Mouse (Mus musculus) natural killer cell, adult 2 months (primary cell): ENCODE measurements around the gene Itih2.

Source experiments
- DNase-seq, 2 experiments: peaks; one replicate each; pipeline ENCODE4 v3.0.0; 2022; ENCODE audit warnings: low spot score in 2 of 2

Gene Itih2

DNA sequence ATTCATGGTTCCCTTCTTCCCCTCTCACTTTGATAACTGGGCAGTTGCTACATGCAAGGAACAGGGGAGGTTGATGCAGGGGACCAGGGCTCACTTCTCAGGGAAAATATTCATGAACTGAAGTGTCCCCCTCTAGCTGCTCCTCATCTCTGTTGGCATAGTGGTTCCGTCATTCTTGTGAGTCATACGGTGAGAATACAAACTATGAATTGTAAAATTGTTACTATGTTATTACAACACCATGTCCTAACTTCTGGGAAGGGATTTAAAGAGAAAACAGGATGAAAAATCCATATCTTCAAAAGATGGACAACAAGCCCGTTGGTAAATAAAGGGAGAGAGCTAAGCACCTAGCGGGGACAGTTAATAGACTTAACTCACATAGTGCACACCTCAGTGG lies at the start of gene Itih2:
Gene Itih2, minus strand, starts transcription at position 101 of the 400 bp plus-strand sequence.
- DNase-seq: no peak

DNA sequence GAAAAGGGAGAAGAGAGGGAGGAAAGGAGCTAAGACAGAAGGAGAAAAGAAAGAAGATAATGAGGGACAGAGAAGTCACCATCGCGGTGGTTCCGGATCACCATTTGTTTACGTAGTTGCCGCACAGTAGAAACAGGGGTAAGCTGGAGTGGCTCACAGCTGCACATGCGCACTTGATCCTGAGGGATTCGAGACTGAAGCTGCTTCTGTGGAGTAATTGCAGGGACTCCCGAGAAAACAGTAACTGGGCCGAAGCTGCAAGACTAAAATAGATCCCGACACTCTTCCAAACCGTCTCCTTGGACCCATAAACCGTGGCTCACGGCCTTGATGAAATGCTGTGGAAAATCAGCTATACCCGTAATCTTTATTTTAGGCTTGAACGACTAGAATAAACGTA lies 38.8 kb upstream of the Itih2 start:
- DNase-seq: no peak

DNA sequence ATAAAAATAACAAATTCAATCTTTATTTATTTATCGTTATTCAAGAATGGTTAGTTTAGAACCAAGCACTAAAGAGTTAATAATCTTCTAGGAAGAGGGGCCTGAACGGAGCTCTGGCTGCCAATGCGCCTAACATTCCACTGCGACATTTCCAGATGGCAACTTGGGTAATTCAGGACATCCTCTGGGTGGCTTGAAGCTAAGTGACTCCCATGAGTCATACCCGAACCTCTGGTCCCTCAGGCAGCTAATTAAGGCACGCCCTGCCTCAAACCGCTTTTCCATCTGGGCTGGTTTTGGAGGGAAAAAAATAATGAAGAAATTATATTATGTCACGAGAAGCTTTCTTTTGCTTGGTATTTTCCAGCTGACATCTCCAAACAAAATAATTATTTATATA lies 36.8 kb upstream of the Itih2 start:
- no peak for DNase-seq

DNA sequence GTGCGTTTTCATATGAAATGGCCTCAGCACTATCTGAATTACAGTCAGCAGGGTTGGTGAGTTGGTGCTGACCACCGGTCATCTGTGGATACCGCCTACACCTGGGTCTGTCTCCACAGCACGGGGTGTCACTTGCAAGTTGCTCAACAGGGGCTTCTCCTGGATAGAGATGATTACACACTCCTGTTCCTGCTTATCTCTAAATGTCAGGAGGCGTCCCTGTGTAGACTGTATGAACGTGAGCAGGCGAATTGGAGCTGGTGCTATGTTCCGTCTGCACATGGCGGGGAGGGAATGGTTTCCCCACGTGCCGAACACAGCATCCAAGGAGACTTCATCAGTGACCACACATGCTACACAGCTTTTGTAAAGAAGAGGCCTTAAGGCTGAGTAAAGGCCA lies 36.1 kb upstream of the Itih2 start:
- no peak for DNase-seq

- DNase-seq: no peak
These were observed 35.4 kb upstream of the Itih2 start for GRCm38 (mm10) chr2:10166635-10167034.

DNA sequence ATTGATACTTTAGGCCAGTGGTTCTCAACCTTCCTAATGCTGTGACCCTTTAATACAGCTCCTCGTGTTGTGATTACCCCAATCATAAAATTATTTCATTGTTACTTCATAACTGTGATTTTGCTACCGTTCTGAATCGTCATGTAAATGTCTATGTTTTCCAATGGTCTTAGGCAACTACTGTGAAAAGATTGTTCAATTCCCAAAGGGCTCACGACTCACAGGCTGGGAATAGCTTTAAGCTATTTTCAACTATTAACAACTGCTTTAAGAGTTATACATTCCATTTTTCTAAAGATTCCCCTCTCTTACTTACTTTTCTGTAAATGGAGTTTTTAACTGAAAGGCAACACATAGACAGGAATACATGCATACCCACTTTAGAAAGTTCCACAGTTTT lies 30.8 kb upstream of the Itih2 start:
- DNase-seq: no peak

- no peak for DNase-seq
These were observed 26.0 kb upstream of the Itih2 start for GRCm38 (mm10) chr2:10157184-10157583.

- DNase-seq: peak in 1 of 2 experiments; percentile 48
These were observed 22.2 kb upstream of the Itih2 start, which contains the start of gene Itih5 for GRCm38 (mm10) chr2:10153201-10154075. Gene Itih5 (plus strand): TSS chr2:10153571.

- peak; percentile 43 to 49 for DNase-seq
These were observed 21.4 kb upstream of the Itih2 start for GRCm38 (mm10) chr2:10152590-10152989.

GRCm38 (mm10) chr2:10147176-10147575 lies 16.0 kb upstream of the Itih2 start:
- no peak for DNase-seq

DNA sequence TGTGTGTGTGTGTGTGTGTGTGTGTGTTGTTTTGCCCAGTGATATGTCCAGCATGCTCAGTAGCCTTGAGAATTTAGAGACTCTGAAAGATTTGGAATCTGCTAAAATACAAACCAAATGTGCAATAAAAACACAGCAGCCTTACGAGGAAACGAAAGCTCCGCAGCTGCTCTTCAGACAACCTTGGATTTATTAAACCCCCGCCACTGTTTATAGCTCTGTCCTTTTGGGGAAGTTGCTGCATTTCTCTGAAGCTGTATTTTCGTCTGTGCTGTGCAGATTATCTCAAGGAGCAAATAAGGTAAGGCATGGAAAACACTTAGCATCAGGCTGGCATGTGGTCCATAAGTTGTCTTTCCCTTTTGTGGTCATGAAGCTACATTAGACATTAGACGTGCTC lies 14.3 kb upstream of the Itih2 start:
- DNase-seq: no peak

DNA sequence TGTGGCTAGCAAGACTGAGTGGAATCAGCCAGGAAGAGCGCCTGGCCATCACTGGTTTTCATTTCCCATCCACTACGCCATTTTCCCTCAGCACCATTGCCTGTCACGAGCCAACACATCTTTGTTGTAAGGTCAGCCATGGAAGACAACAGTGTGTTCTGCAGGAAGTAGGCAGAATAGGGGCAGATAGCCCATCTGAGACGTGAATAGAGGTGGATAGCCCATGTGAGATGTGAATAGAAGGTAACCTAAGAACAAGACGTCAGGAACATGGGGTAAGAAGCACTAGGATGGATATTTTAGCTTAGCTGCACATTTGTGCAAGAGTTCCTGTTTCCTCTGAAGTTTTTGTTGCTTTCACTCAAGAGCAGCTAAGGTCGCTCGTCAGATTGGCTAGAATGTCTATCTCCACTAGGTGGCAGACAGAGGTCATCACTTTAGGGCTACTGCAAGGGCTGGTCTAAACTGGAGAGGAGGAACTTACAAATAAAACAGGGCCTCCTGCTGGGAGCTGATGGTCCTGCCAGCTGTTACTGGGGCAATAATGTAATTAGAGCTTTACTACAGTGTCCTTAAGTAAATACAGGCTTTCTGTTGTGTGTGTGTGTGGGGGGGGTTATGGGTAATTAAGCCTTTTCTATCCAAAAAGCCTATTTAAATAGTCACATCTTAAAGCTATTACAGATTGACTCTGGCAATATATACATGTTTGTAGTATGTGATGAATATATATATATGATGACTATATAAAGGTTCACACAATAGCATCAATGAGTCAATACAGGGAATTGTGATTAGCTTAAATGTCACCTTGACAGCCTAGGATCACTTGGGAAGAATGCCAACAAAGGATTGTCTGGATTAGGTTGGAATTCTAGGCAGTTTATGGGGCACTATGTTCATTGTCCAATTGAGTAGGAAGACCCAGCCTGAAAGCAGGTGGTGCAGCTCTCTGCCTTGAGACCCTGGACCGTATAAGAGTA lies 11.6 kb upstream of the Itih2 start:
- DNase-seq: peak; percentile 74 to 78

DNA sequence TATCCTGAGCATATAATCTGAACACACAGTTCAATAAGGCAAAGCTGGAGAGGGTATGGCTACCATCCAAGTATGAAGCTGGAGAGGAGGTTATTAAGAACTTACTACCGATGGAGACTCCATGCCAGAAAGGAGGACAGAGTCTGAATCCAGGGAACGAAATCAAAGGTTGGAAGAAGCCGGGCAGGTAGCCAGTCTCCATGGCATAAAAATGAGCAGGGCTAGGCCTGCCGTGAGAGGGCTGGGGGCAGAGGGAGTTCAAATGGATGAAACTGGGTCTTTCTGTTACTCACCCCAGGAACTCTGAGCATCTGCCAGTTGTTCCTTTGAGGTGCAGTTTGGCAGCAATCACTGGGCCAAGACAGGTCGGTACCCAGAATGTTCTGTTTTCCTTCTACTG lies 9.3 kb upstream of the Itih2 start:
- DNase-seq: no peak

- no peak for DNase-seq
These were observed 6.1 kb upstream of the Itih2 start for GRCm38 (mm10) chr2:10137320-10137719.

DNA sequence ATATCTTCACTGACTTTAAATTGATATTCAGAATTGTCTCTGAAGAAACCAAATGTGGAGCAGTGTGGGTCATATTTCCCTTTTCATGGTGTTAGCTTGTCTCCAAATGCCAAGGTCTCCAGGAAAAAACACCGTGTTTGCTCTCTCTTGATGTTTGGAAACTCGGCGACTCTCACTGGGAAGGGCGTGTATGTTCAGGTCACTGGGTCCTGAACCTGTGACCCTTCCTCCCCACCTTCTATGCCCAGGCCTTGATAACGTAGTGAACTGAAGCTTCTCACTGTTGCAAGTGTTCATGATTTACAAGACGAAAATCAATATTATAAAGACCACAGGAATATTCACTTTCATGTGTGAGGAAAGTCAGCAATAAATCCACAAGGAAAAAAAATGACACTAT lies 2.7 kb upstream of the Itih2 start:
- DNase-seq: no peak

DNA sequence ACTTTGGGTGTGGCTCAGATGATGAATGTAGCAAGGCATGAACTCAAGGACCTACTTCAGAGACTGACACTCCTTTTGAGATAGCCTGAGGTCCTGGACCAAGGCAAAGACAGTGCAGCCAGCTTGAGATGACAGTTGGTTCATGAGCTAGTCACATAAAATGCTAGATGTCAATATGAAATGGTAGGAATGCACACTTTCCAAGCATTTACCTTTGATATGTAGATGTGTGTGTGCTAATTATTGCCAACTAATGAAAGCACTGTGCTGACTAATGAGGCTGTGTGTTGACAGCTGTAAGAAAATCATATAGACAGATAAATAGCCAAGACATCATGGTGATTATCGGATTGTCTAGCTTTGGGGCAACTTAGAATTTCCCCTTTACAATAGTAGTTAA lies 932 bp upstream of the Itih2 start:
- DNase-seq: no peak

DNA sequence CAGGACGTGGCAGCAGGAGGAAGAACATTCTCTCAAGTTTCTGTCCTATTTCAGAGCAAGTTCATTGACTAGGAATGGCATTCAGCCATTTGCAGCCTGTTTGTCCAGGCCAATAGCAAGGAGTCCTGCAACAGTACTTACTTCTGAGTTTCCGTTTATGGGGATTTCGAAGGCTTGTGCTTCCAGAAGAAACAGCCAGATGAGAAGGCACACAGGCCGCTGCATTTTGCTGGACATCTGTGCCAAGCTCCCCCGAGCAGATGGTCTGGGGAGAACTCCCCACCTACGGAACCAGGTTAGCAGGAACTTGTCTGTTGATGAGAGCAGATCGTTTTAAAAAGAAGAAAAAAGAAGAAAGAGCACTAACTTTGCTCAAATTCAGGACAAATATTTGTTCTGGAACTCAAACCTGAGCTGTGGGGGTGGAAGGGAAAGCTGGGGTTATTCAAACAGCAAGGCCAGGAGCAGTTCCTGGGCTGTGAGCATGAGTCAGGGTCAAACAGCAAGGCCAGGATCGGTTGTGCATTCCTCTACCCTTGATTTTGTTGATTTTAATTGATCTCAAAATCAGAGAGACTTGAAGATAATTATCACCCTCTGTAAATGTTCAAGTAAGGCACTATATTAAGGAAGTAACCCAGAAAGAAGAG lies 730 bp downstream of the Itih2 start:
- no peak for DNase-seq

DNA sequence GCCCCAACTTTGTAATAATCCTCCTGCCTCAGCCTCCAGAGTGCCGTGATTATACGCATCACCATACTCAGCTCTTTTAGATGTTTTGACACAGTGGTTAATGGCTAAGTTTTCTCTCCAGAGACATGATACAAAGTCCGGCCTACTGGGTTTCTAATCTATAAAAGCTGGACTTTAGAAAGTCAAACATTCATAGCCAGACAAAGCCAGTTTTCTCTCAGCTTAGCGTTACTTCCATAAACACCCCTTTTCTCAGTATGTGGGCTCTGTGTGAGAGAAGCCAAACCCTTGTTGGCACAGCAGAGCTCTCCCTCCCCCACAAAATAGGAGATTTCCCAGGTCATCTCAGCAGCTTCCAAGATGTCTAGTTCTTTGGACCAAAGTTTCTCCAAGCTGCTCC lies 2.6 kb downstream of the Itih2 start:
- DNase-seq: no peak

- no peak for DNase-seq
These were observed 3.7 kb downstream of the Itih2 start for GRCm38 (mm10) chr2:10127471-10127870.

- no peak for DNase-seq
These were observed 5.1 kb downstream of the Itih2 start for GRCm38 (mm10) chr2:10126122-10126521.

GRCm38 (mm10) chr2:10121826-10122225 lies 9.4 kb downstream of the Itih2 start:
- no peak for DNase-seq

- no peak for DNase-seq
These were observed 11.9 kb downstream of the Itih2 start for GRCm38 (mm10) chr2:10119276-10119675.
